Mouse (Mus musculus): ENCODE data around the gene Fibcd1.

- TF ChIP-seq MAFK (IDR thresholded peaks at IDR 0.05; ENCODE audit: borderline replicate concordance, low read depth, low read length), result no peak
- no peak for TF ChIP-seq CTCF (IDR thresholded peaks at IDR 0.05 in 2 of 3, conservative IDR thresholded peaks at IDR 0.05 in 1 of 3; ENCODE audit: control insufficient read depth in 1 of 3, insufficient read depth in 1 of 3, low read depth in 2 of 3, low read length in 3 of 3, poor library complexity in 1 of 3, severe bottlenecking in 1 of 3)
- no peak for TF ChIP-seq POLR2A (IDR thresholded peaks at IDR 0.05; ENCODE audit: control insufficient read depth in 1 of 2, insufficient read depth in 1 of 2, low read depth in 1 of 2, low read length in 2 of 2, poor library complexity in 1 of 2)
- no peak for TF ChIP-seq POLR2AphosphoS2 (IDR thresholded peaks at IDR 0.05; ENCODE audit: low read length)
- no peak for TF ChIP-seq CHD2 (IDR thresholded peaks at IDR 0.05; ENCODE audit: low read length)
- no peak for TF ChIP-seq POLR2AphosphoS5 (IDR thresholded peaks at IDR 0.05; ENCODE audit: borderline replicate concordance, low read depth, low read length)
- TF ChIP-seq UBTF (IDR thresholded peaks at IDR 0.05; ENCODE audit: borderline replicate concordance, insufficient read depth, low read depth, low read length), result no peak
- no peak for TF ChIP-seq SMC3 (IDR thresholded peaks at IDR 0.05; ENCODE audit: low read depth, low read length)
Measured at GRCm38 (mm10) chr2:31883061-31883460, 37.3 kb upstream of the Fibcd1 start.

All from MEL (cell line).